Mouse (Mus musculus): ENCODE measurements around the gene Atl3.

DNA sequence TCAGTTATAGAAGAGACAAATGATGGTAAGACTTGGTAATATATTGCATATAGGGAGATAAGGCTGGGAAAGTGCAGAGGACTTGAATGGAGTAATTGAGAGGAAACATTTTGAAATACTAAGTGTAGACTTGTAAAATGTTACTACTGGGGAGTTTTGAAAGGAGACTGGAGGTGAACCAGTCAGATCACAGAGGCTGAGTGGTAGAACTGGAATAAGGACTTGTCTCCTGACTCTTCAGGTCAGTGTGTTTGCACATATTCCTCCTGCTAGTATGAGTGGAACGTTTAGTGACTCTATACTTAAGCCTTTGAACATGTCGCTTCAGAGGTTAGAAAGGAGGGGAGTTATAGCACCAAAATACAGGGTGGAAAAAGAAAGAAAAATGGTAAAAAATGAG, 8.6 kb downstream of the Atl3 start:
- TF ChIP-seq CTCF (IDR thresholded peaks at IDR 0.05; ENCODE audit: control insufficient read depth, insufficient read depth, insufficient read length) (no peak), MYOG (IDR thresholded peaks at IDR 0.05; ENCODE audit: control insufficient read depth, extremely low read depth, insufficient read length) (no peak), MYOD1 (IDR thresholded peaks at IDR 0.05; ENCODE audit: control insufficient read depth, insufficient read length, low read depth) (no peak), MAX (IDR thresholded peaks at IDR 0.05) (no peak), USF1 (IDR thresholded peaks at IDR 0.05; ENCODE audit: low read depth) (no peak), CEBPB (IDR thresholded peaks at IDR 0.05; ENCODE audit: low read depth) (no peak)

All from C2C12 (cell line).